Mouse (Mus musculus): ENCODE measurements around the gene Serpinb2. TPM values are rescaled to one million over a fixed set of nuclear protein-coding genes. Genes with fewer than 3 reads are reported as not detected.

Gene Serpinb2
- polyA plus RNA-seq, 1 experiment from 2014 or later = 0.24 TPM

GRCm38 (mm10) chr1:107525592-107525991 is 14.4 kb downstream of the Serpinb2 start:
- whole genome bisulfite sequencing = 68% methylated on average over 4 of the region's 4 CpGs
- H3K4me3 ChIP-seq = no peak overlapping the region
- no peaks in the 10 kb centered on the region for H3K36me3 ChIP-seq
- no peak overlapping the region for H3K9ac ChIP-seq
- ATAC-seq (ENCODE audit: insufficient number of reproducible peaks, low FRiP score) = no peak
- no peaks in the 10 kb centered on the region for H3K4me1 ChIP-seq (replicated peaks)
- H3K27me3 ChIP-seq (replicated peaks) = no peaks in the 10 kb centered on the region
- no peak overlapping the region for H3K27ac ChIP-seq (ENCODE audit: poor library complexity, severe bottlenecking)
- H3K9me3 ChIP-seq (replicated peaks) = 0 out of 2 replicates have a peak, but pooled peaks cover 4% of the 10 kb centered on the region
- no peak overlapping the region for H3K4me2 ChIP-seq

DNA sequence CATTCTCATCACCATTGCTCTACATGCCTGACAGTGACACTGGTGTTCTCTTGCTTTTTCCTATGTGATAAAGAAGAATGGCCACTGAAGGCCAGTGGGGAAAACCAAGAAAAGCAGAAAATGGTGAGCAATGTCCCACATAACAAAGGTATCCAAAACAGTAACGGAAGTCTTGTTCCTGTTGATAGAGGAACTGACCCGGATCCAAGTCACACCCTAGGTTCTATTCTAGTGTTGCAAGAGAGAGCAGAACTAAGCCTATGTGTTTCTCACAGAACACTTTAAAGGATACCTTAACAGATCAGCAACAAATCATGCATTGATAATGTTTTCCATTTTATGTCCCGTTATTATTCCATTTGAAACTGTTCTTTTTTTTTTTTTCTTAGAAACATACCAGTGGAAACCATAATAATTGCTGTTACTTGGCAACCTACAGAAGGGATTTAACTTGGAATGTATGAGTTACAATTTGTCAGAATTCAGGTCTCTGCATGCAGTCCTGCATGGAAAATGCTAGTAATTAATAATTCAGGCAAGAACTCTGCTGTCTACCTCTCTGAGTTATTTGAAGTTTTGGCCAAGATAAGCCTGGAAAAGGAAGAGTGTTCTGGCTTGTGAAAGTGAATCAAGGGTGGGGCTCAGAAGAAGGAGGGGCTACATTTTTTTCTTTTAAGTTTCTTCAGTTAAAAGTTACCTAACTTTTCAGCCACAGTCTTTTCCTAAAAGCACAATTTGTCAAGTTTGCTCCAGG is 17.3 kb downstream of the Serpinb2 start:
- Histone ChIP-seq H3K9me3 (replicated peaks) (0 out of 2 replicates have a peak, but pooled peaks cover 4% of the 10 kb centered on the region), H3K4me3 (no peak overlapping the region), H3K4me2 (no peak overlapping the region), H3K36me3 (no peaks in the 10 kb centered on the region), H3K27ac (ENCODE audit: poor library complexity, severe bottlenecking) (no peak overlapping the region), H3K9ac (no peak overlapping the region), H3K27me3 (replicated peaks) (no peaks in the 10 kb centered on the region), H3K4me1 (replicated peaks) (no peaks in the 10 kb centered on the region)
- no peak for ATAC-seq (ENCODE audit: insufficient number of reproducible peaks, low FRiP score)
- 72% methylated on average over 3 of the region's 3 CpGs for WGBS

GRCm38 (mm10) chr1:107529365-107530052 is 18.3 kb downstream of the Serpinb2 start:
- 65% methylated on average over 5 of the region's 5 CpGs for WGBS
- ATAC-seq (ENCODE audit: insufficient number of reproducible peaks, low FRiP score) = no peak

DNA sequence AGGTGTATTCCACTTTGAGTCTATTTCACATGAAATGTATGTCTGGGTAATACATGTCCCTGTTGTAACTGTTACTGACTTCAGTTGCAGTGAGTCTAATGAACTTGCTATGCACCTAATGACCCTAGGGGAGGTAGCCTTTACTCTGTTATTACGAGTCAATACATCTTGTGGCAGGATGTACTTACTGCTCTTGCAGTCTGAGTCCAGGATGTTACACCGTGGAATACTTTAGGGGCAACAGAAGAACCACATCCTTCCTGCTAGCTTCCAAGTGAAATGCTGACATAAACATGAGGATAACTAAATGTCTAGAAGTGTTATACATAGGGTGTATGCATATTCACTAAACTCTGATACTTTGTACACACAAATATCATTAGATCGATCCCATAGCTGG is 22.5 kb downstream of the Serpinb2 start:
- H3K9me3 ChIP-seq (replicated peaks) = no peaks in the 10 kb centered on the region
- H3K27me3 ChIP-seq (replicated peaks) = no peaks in the 10 kb centered on the region
- H3K4me1 ChIP-seq (replicated peaks) = no peaks in the 10 kb centered on the region
- no peak overlapping the region for H3K27ac ChIP-seq (ENCODE audit: poor library complexity, severe bottlenecking)
- H3K9ac ChIP-seq = no peak overlapping the region
- ATAC-seq (ENCODE audit: insufficient number of reproducible peaks, low FRiP score) = no peak
- H3K4me2 ChIP-seq = no peak overlapping the region
- H3K36me3 ChIP-seq = no peaks in the 10 kb centered on the region
- H3K4me3 ChIP-seq = no peak overlapping the region
- WGBS = 74% methylated on average over 3 of the region's 3 CpGs

More at GRCm38 (mm10) chr1:107529365-107530052, 18.3 kb downstream of the Serpinb2 start:
- no peak overlapping the region for H3K27ac ChIP-seq (ENCODE audit: poor library complexity, severe bottlenecking)
- H3K4me3 ChIP-seq = no peak overlapping the region
- no peaks in the 10 kb centered on the region for H3K27me3 ChIP-seq (replicated peaks)
- 0 out of 2 replicates have a peak, but pooled peaks cover 4% of the 10 kb centered on the region for H3K9me3 ChIP-seq (replicated peaks)
- no peaks in the 10 kb centered on the region for H3K36me3 ChIP-seq
- no peaks in the 10 kb centered on the region for H3K4me1 ChIP-seq (replicated peaks)
- H3K9ac ChIP-seq = no peak overlapping the region
- H3K4me2 ChIP-seq = no peak overlapping the region

DNA sequence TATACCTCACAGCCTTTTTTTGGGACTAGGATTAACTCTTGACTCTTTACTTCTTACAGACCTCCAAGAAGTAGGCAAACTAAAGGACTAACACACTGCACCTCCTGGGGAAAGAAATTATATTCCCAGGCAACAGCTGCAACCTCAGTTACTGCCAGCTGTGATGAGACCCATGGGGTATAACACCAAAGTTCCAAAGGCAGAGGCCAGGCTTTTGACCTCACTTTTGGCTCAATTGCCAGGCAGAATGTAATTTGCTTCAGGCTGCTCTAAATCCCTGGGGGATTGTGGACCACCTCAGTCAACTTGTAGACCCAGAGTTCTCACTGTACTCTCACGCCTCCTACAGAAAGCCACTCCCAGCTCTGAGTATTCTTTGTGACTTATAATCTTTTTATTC is 26.2 kb downstream of the Serpinb2 start:
- Histone ChIP-seq H3K9me3 (replicated peaks) (no peaks in the 10 kb centered on the region), H3K9ac (no peak overlapping the region), H3K27ac (ENCODE audit: poor library complexity, severe bottlenecking) (no peak overlapping the region), H3K4me3 (no peak overlapping the region), H3K27me3 (replicated peaks) (no peaks in the 10 kb centered on the region), H3K36me3 (no peaks in the 10 kb centered on the region), H3K4me2 (no peak overlapping the region), H3K4me1 (replicated peaks) (no peaks in the 10 kb centered on the region)
- ATAC-seq (ENCODE audit: insufficient number of reproducible peaks, low FRiP score) = no peak
- 68% methylated on average over 1 of the region's 1 CpGs for WGBS

- Histone ChIP-seq H3K27ac (ENCODE audit: poor library complexity, severe bottlenecking) (no peak overlapping the region), H3K36me3 (no peaks in the 10 kb centered on the region), H3K9me3 (replicated peaks) (no peaks in the 10 kb centered on the region), H3K27me3 (replicated peaks) (no peaks in the 10 kb centered on the region), H3K9ac (no peak overlapping the region), H3K4me1 (replicated peaks) (no peaks in the 10 kb centered on the region), H3K4me3 (no peak overlapping the region), H3K4me2 (no peak overlapping the region)
- 81% methylated on average over 3 of the region's 3 CpGs for WGBS
- ATAC-seq (ENCODE audit: insufficient number of reproducible peaks, low FRiP score) = no peak
Measured at GRCm38 (mm10) chr1:107559494-107559893, 48.3 kb downstream of the Serpinb2 start.

GRCm38 (mm10) chr1:107562110-107562509 is 50.9 kb downstream of the Serpinb2 start:
- H3K27me3 ChIP-seq (replicated peaks) = no peaks in the 10 kb centered on the region
- H3K4me2 ChIP-seq = no peak overlapping the region
- no peak overlapping the region for H3K27ac ChIP-seq (ENCODE audit: poor library complexity, severe bottlenecking)
- ATAC-seq (ENCODE audit: insufficient number of reproducible peaks, low FRiP score) = no peak
- no peaks in the 10 kb centered on the region for H3K9me3 ChIP-seq (replicated peaks)
- H3K4me3 ChIP-seq = no peak overlapping the region
- no peaks in the 10 kb centered on the region for H3K4me1 ChIP-seq (replicated peaks)
- H3K9ac ChIP-seq = no peak overlapping the region
- H3K36me3 ChIP-seq = no peaks in the 10 kb centered on the region
- WGBS = 75% methylated on average over 1 of the region's 1 CpGs

DNA sequence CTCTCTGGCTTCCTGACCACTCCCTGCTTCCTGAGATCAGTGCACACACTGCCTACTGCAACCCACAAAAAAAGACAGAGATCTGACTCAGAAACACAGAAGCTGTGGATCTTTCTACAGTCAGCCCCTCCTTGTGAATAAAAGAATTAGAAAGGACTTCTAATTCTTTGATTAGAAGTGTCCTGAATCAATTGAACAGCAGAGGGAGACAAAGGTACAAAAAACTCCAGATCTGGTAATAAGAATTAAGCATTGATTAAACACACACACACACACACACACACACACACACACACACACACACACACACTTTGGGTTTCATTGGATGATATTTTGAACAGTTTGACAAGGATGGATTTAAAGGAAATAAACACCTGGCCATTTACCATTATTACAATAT is 54.4 kb downstream of the Serpinb2 start:
- Histone ChIP-seq H3K36me3 (no peaks in the 10 kb centered on the region), H3K9me3 (replicated peaks) (no peaks in the 10 kb centered on the region), H3K4me3 (no peak overlapping the region), H3K4me1 (replicated peaks) (no peaks in the 10 kb centered on the region), H3K4me2 (no peak overlapping the region), H3K27me3 (replicated peaks) (no peaks in the 10 kb centered on the region), H3K27ac (ENCODE audit: poor library complexity, severe bottlenecking) (no peak overlapping the region), H3K9ac (no peak overlapping the region)
- ATAC-seq (ENCODE audit: insufficient number of reproducible peaks, low FRiP score) = no peak

- Histone ChIP-seq H3K36me3 (no peaks in the 10 kb centered on the region), H3K9me3 (replicated peaks) (no peaks in the 10 kb centered on the region), H3K9ac (no peak overlapping the region), H3K27ac (ENCODE audit: poor library complexity, severe bottlenecking) (no peak overlapping the region), H3K27me3 (replicated peaks) (no peaks in the 10 kb centered on the region), H3K4me1 (replicated peaks) (no peaks in the 10 kb centered on the region), H3K4me2 (no peak overlapping the region), H3K4me3 (no peak overlapping the region)
- WGBS = 67% methylated on average over 2 of the region's 2 CpGs
- ATAC-seq (ENCODE audit: insufficient number of reproducible peaks, low FRiP score) = no peak
Measured at GRCm38 (mm10) chr1:107576094-107576493, 64.9 kb downstream of the Serpinb2 start.

GRCm38 (mm10) chr1:107577514-107577913 is 66.3 kb downstream of the Serpinb2 start:
- Histone ChIP-seq H3K4me3 (no peak overlapping the region), H3K9ac (no peak overlapping the region), H3K4me2 (no peak overlapping the region), H3K36me3 (no peaks in the 10 kb centered on the region), H3K4me1 (replicated peaks) (no peaks in the 10 kb centered on the region), H3K9me3 (replicated peaks) (no peaks in the 10 kb centered on the region), H3K27ac (ENCODE audit: poor library complexity, severe bottlenecking) (no peak overlapping the region), H3K27me3 (replicated peaks) (no peaks in the 10 kb centered on the region)
- ATAC-seq (ENCODE audit: insufficient number of reproducible peaks, low FRiP score) = no peak
- 58% methylated on average over 1 of the region's 1 CpGs for WGBS

DNA sequence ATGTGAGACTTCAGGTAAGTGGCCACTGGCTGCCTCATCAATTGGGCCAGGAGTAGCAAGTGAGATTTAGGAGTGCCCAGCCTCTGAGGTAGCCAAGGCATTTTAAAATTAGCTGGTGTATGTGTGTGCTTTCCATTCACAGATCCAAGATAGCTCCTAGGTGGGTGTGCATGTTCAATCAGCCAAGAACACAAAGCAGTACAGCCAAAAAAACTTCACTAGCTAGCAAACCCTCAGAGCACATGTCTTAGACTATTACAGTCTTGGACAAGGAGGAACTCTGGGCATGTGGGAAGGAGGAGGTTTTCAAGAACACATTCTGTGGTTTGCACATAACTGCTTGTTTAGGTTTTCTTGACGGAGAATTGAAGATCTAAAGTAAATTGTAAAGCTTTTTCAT is 70.0 kb downstream of the Serpinb2 start:
- Histone ChIP-seq H3K4me1 (replicated peaks) (no peaks in the 10 kb centered on the region), H3K9ac (no peak overlapping the region), H3K4me2 (no peak overlapping the region), H3K4me3 (no peak overlapping the region), H3K9me3 (replicated peaks) (no peaks in the 10 kb centered on the region), H3K27ac (ENCODE audit: poor library complexity, severe bottlenecking) (no peak overlapping the region), H3K27me3 (replicated peaks) (no peaks in the 10 kb centered on the region), H3K36me3 (no peaks in the 10 kb centered on the region)
- WGBS = 80% methylated on average over 1 of the region's 1 CpGs
- ATAC-seq (ENCODE audit: insufficient number of reproducible peaks, low FRiP score) = no peak

All from heart, embryonic 12.5 days (tissue).